Mouse (Mus musculus) layer of hippocampus, adult 8-10 months (tissue): ENCODE results near the gene Arhgap20. TPM values are rescaled to one million over a fixed set of nuclear protein-coding genes. Genes with fewer than 3 reads are reported as not detected.

Experiments
- DNase-seq, 2 experiments: peaks; one replicate each; pipeline ENCODE4 v3.0.0; 2022; ENCODE audit warnings: low spot score in 2 of 2
- total RNA-seq, 4 experiments: library from RNA; stranded (reverse); gene quantifications; 2 replicates each; pipeline ENCODE4 v1.2.4; 2022

Gene Arhgap20
- total RNA-seq, 4 experiments from 2014 or later = 54.0 to 68.6 (median 63.4) TPM

DNA sequence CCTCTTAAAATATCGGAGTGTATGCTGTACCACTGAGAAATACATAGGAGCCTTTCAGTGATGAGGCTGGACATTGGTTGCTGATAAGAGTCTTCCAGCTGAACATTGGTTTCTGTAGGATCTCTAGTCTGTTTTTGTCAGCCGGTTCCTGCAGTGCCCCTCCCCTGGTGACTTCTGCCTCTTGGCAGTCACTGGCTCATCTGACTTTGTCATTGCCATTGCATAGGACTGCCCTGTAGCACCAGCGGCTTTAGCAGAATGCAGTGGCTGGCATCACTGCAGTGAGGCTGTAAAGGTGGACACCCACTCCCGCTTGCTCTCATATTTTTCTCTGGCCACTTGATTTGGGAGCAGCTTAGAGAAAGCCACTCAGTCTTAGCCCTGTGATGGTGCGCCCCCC, 33.1 kb downstream of the Arhgap20 start:
- no peak for DNase-seq

DNA sequence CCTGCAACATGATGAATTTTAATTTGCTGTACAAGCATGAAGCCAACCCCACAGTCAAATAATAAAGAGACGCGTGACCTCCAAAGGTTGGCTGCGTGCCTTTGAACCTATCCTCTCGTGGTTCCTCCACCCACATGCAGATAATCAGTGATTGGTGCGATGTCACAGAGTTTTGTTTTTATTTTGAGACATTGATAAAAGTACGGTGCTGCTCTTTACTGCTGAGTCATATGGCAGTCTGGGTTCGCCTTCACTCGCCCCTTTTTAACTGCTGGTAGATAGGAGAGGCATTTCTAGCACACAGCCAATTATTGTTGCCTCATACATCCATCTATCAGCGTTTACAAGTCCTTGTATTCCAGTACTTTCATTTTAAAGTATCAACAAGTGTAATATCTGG, 34.0 kb downstream of the Arhgap20 start:
- no peak for DNase-seq

DNA sequence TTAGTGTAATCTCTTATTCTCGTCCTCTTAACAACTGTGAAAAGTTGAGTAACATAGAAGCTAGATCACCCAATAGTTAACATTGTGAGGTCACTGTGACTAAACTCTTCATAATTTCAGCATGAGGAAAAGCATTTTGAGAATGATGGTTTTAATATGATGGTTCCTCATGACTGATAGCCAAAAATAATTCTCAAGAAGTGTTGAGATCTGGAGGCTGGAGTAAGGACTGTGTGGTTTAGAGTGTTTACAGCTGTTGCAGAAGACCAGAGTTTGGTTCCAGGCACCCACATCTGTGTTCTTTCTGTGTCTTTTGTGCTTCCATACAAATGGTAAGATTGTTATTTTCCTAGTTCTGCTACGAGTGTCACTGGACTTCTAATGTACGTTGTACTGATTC, 42.1 kb downstream of the Arhgap20 start:
- no peak for DNase-seq

DNA sequence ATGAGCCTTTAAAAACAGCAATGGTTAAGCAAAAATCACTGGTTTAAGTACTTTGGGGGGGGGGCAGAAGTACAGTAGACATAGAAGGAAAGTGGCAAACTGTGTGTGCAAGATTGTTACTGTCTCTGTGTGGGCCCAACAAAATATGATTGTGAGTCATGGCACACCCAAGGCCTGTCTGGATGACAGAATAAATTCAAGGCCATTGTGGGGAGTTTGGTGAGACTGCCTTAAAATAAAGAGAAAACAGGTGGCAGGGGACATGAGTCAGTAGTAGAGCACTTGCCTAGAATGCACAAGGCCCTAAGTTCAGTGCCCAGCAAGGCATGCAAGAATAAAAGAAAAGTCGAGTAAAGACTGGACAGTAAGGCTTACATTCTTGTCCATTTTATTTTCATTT, 47.8 kb downstream of the Arhgap20 start:
- DNase-seq = no peak

DNA sequence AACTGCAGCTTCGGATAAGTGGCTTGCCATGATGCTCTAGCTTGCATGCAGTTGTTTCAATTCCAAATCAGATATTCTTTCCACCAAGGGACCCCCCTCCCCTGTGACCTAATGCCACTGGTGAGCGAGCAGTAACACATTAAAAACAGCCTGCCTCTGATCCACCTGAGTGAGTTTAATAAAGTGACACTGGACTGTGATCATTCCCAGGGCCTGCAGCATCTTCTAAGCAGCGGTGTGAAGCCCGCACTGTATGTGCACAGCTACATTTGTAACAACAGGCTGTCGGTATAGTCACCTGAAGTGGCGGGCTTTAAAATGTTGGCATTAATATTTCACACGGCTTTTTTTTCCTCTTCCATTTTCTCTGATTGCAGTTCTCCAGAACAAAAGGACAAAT, 59.4 kb downstream of the Arhgap20 start:
- no peak for DNase-seq

DNA sequence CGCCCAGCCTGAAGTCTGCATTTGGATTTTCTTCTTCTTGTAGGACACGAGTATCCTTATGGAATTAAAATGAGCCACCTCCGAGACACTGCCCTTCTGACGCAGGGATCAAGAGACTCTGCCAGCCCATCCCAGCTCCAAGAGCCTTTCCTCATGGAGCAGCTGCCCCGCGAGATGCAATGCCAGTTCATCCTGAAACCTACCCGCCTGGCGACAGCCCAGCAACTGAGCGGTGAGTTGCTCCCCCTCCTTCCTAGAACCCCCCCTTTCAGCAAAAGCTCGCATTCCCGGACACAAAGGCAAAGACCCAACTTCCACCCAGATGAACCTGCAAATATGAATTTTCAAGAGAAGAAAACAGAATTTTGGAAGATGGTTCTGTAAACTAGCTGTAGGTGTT, 66.5 kb downstream of the Arhgap20 start:
- DNase-seq = no peak

DNA sequence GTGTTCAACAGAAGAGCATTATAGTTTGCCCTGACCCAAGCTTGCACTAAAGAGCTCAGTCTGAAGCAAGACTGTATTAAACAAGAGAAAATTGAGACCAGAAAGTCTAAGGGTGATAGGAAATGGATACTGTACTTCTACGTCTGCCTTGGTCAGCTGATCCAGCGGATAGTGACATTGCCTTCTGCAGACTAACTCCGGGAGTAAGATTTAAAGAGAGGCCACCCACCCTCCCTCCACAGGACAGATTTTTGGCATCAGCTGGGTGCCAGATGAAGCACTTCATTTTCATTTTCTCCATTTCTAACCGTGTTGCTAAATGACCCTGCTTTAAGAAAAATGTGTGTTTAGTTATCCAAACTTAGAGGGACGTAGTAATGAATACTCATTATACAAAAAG, 67.2 kb downstream of the Arhgap20 start:
- no peak for DNase-seq

DNA sequence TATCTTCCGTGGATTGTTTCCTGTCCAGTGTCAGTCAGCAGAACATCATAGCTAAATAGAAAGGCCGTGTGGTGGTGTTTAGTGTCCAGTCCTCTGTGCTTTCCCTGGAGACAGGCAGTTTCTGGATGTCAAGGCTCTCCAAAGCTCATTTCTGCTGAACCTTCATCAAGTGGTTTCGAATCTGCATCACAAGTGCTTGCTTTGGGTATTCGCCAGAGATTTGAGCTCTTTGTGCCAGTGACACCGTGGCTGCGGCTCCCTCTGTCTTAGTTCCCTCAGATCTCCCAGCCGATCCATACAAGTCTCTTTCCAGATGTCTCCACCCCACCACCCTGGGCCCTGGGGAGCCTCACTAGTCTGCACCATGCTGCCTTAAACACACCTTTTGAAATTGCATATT, 72.6 kb downstream of the Arhgap20 start:
- DNase-seq = no peak

DNA sequence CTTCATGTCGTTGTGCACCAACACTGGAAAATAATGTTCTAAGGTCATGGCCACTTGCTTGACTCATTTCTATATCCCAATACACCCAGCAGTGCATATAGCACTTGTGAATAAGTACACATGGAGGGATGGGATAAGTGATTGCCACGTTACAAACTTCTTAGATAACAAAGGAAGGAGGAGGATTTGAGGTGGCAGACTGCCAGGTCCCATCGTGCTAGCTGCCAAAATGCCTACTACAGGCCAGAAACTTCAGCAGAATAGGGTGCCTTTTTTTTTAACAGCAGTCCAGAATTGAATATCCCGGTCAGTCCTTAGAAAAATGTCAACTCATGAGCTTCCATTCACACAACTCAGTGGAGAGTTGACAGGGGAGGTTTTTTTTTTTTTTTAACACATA, 78.1 kb downstream of the Arhgap20 start:
- no peak for DNase-seq

DNA sequence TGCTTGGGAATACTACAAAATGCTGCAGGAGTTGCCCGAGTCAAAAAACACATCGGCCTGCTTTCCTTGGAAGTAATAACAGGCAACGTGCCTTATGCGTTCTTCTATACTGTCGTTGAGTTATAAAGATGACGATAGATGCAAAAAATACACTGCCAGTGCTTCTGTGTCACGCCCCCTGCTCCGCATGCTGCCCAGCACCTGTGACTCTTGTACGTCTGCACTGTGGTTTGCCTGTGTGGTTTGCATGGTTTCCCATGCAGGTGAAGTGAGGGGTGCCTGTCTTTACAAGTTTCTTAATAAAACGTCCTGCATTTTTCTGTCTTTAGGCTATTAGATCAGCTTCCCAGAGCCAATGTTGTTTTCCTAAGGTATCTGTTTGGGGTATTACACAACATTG, 80.7 kb downstream of the Arhgap20 start:
- DNase-seq = no peak

DNA sequence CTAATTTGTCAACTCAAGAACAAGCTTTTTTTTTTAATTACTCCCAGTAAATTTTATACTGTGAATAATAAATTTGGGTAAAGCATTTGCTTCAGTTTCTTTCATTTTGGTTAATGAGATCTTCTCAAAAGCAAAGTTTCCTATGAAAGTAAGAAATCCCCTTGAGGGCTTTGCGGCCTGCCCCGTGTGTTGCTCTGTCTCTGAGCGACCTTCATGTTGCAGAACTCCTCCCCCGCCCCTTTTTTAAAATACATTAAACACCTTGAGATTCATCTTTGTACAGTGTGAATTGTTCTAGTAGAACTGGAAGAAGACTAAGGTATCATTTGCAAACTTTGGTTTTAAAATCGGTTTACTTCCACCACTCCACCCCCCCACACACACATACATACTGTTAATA, 88.6 kb downstream of the Arhgap20 start:
- DNase-seq = no peak

DNA sequence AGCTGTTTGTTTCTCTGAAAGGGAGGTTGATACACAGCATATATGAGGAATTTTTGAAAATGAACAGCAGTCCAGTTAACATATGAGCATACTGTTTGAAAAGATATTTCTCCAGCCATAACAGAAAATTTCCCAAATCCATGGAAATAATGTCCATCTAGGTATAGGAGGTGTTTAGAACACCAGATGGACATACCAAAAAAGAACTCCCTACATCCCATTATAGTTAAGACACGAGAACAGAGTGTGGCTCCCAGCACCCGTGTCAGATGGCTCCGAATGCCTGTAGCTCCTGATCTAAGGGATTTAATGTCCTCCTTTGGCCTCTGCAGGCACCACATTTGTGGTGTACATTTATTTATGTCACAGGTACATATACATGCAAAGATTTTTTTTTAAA, 99.1 kb downstream of the Arhgap20 start:
- no peak for DNase-seq

DNA sequence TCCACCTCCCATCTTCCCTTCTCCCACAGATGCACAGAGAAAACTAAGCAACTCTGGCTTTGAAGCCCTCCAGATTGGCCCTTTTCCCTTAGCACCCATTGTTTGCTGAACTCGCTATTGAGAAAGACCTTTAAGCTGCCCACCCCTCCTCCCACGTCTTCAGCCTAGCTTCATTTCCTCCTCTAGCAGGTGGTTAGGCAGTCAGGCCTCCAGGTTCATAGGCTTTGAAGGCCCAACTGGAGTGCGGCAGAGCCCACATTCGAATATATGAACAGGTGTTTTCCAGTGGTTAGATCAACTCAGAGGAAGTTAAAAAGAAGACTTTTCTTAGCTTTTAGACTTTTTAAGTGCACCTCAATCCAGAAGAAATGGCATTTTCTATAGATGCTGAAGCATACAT, 101.5 kb downstream of the Arhgap20 start:
- no peak for DNase-seq

DNA sequence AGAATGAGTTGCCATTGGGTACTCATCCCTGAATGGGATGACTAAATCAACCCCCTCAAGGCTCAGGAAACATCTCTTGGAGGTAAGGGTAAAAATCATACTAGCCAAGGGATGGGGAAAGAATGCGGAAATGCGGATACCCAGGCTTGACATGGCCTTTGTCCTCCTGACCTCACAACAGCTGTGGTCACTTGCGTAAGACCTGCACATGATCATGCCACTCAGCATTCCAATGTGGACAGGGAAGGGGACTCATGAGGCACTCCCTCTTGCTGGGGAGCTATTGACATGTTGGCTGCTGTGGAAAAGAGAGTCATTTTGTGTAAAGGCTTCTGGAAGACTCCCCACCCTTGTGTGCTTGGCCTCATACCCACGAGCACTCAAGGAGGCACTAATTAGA, 103.9 kb downstream of the Arhgap20 start:
- no peak for DNase-seq

DNA sequence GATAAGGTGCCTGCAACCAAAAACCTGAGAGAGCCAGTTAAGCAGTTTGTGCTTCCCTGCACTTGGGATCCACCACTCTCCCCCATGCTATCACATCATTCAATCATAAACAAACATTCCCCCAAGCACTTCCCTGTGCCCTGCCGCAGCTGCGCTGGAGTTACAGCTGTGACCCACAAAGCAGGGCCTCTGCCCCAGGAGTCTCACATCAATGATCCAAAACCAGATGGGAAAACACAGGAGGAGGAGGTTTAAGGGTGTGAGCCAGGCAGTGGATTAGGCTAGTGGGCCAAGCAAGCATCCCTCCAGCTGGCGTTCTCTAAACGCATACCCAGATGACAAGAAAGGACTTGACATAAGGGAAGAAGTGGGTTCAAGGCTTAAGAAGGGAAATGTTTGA, 109.2 kb downstream of the Arhgap20 start:
- DNase-seq = no peak

DNA sequence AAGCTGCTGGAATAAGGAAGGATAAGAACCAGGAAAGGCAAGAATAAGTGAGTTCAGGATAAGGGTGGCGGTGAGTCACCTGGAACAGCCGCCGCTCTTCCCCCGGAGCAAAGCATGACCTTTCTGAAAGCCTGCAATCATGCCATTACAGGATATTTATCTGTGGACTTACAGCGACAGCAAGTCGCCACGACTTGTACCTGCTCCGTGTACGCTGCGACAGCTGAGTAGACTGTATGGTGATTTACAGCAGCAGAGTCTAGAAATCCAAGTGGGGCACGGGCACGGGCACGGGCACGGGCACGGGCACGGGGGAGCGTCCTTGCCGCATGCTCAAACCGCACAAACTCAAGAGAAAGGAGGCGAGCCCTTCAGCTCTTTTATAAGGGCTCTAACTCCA, 110.4 kb downstream of the Arhgap20 start:
- no peak for DNase-seq

DNA sequence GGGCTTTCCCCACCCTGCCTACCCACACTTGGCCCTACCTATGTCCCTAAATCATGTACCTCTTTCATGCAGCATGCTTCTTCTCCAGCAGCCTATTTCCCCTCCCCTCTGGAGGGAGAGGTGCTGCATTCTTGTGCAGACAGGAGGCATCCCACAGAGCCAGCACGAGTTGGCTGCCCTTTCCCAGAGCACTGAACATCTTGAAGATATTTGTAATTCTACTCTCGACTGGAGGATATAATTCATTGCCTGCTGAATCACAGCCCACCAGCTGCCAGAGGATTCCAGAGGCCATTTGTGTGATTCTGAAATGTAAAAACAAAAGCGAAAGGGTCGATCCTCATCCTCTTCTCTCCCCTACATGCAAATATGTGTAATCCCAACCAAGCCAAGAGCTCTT, 116.2 kb downstream of the Arhgap20 start:
- DNase-seq = peak; percentile 33 to 38

DNA sequence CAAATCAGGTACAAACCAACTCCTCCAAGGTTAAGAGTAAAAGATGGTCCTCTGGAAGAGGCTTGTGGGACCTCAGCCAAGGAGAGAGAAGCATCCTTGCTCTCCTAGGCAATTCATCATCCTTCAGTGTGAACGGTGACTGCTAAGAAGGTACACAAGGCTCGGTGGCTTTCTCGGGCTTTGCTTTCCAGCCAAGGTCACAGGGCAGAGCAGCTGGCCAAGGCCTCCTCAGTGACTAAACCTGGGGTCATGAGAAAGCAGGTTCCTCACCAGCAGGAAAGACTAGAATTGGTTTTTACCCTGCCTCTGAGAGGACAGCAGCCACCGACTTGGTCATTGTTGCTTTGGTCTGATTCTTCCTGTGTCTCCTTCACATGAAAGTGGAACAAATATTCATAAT, 116.7 kb downstream of the Arhgap20 start:
- DNase-seq = no peak

DNA sequence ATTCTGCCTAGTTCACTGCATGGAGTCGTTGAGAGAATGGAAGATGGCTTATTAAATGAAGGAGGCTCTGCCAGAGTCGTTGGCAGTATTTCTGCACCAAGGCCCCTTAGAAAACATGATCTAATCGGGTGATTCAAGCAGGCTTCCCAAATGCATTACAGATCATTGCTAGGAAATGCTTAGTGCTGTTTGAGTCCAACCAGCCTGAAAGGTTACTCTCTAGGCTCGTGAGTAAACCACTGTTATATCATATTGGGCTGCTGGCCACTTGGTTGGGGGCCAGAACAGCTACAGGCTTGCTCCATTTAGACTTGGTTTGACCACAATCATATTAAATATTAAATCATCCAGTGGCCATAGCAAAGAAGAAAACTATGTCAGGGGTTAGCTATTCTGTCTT, 118.2 kb downstream of the Arhgap20 start:
- no peak for DNase-seq

DNA sequence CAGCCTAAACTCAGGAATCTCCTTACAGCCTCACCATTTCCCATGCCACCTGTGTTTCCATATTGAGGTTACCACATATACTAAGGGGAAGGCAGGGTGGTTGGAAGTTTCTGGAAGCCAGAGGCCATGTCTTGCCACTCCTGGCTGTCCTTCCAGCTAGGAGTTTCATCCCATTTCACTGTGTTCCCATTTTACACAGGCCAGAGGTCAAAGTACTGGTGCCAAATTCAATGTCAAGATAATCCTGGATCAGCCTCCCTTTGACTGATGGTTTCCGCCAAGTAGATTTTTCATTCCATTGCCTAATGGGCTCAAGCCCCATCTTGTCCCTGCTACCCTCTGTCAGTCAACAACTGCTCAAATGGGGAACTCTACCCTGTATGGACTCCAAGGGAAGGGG, 127.8 kb downstream of the Arhgap20 start:
- no peak for DNase-seq
